Mouse (Mus musculus) lung, postnatal 0 days (tissue): ENCODE results near the gene Mstn. TPM values are rescaled to one million over a fixed set of nuclear protein-coding genes. Genes with fewer than 3 reads are reported as not detected.

ENCODE experiments used
- ATAC-seq: fragments of 200-750 bp; cut with Nextera tagmentation; 2 replicates; pipeline ENCODE4 v1.8.0; 2017; ENCODE audit warnings: moderate library complexity
- DNase-seq: peaks from one replicate; pipeline ENCODE4 v3.0.0-alpha.2; 2016; ENCODE audit warnings: low spot score
- H3K27ac ChIP-seq: fragments of 300-500 bp; sonication (generic); 2 replicates; pipeline ENCODE4 v1.5.1; 2014; ENCODE audit warnings: antibody characterized with exemption, mild to moderate bottlenecking, low read length, mixed read lengths
- H3K27me3 ChIP-seq: fragments of 300-500 bp; sonication (generic); replicated peaks from 2 replicates; pipeline ENCODE4 v1.6.1; 2014; ENCODE audit warnings: low read length, mixed read lengths; ENCODE audit not compliant: insufficient read depth
- H3K36me3 ChIP-seq: fragments of 300-500 bp; sonication (generic); 2 replicates; pipeline ENCODE4 v1.6.1; 2014; ENCODE audit warnings: low read length, mixed read lengths; ENCODE audit not compliant: insufficient read depth
- H3K4me1 ChIP-seq: fragments of 300-500 bp; sonication (generic); 2 replicates; pipeline ENCODE4 v1.6.1; 2014; ENCODE audit warnings: antibody characterized with exemption, low read depth, low read length, mixed read lengths; ENCODE audit not compliant: insufficient read depth
- H3K4me2 ChIP-seq: fragments of 300-500 bp; sonication (generic); replicated peaks from 2 replicates; pipeline ENCODE4 v1.6.1; 2014; ENCODE audit warnings: low read depth, mild to moderate bottlenecking, low read length, moderate library complexity, mixed read lengths
- H3K4me3 ChIP-seq: fragments of 300-500 bp; sonication (generic); 2 replicates; pipeline ENCODE4 v1.5.1; 2014; ENCODE audit warnings: low read depth, low read length
- H3K9ac ChIP-seq: fragments of 300-500 bp; sonication (generic); replicated peaks from 2 replicates; pipeline ENCODE4 v1.6.1; 2014; ENCODE audit warnings: low read depth, mild to moderate bottlenecking
- H3K9me3 ChIP-seq: fragments of 300-500 bp; sonication (generic); 2 replicates; pipeline ENCODE4 v1.6.1; 2016; ENCODE audit warnings: low read length, mixed read lengths
- CTCF ChIP-seq: IDR thresholded peaks from 2 replicates; pipeline ENCODE4 v1.5.1; 2016; ENCODE audit warnings: antibody characterized with exemption, mild to moderate bottlenecking
- EP300 ChIP-seq: IDR thresholded peaks from 2 replicates; pipeline ENCODE4 v1.6.1; 2016; ENCODE audit warnings: antibody characterized with exemption, mild to moderate bottlenecking, control low read depth
- WGBS: fragments of 180-500 bp; shearing (Covaris S2); extraction: QIAGEN DNeasy Blood & Tissue Kit; methylation state at CpG from one replicate; pipeline ENCODE4 v1.1.7; 2014; 5-methylcytosine and 5-hydroxymethylcytosine counted together
- polyA plus RNA-seq: library from polyadenylated mRNA; unstranded; fragments of >200 nt; fragmentation: Nextera tagmentation; extraction: Ambion mirVana; gene quantifications from 2 replicates; pipeline ENCODE4 v1.2.1, GENCODE M21; 2015

Mstn gene
- polyA plus RNA-seq = not detected in 2 replicates

GRCm38 (mm10) chr1:53061340-53061739 is at the start of gene Mstn:
Gene Mstn (plus strand): TSS chr1:53061640.
- ATAC-seq (no peak), DNase-seq (no peak)
- Histone ChIP-seq H3K4me3 (no peak within 1 kb of the TSS), H3K4me2 (no peak within 1 kb of the TSS), H3K9ac (no peak within 1 kb of the TSS), H3K27ac (no peak within 1 kb of the TSS), H3K9me3 (no peaks in the 10 kb centered on the region), H3K36me3 (no peaks in the 10 kb centered on the region), H3K4me1 (no peaks in the 10 kb centered on the region), H3K27me3 (no peaks in the 10 kb centered on the region)
- 52% methylated on average over 6 of the region's 6 CpGs for WGBS
- TF ChIP-seq EP300 (no peak), CTCF (no peak)

- no peaks in the 10 kb centered on the region for H3K36me3 ChIP-seq
- 73% methylated on average over 6 of the region's 6 CpGs for WGBS
- ATAC-seq (no peak), DNase-seq (no peak)
- no peak overlapping the region for H3K9ac ChIP-seq
- H3K9me3 ChIP-seq = no peaks in the 10 kb centered on the region
- no peaks in the 10 kb centered on the region for H3K4me1 ChIP-seq
- no peak for TF ChIP-seq CTCF
- no peak for TF ChIP-seq EP300
- no peak overlapping the region for H3K4me3 ChIP-seq
- no peak overlapping the region for H3K4me2 ChIP-seq
- no peak overlapping the region for H3K27ac ChIP-seq
- H3K27me3 ChIP-seq = no peaks in the 10 kb centered on the region
Observed at GRCm38 (mm10) chr1:53014716-53015115, 46.7 kb upstream of the Mstn start.

- H3K4me1 ChIP-seq = no peaks in the 10 kb centered on the region
- H3K4me3 ChIP-seq = no peak overlapping the region
- H3K36me3 ChIP-seq = no peaks in the 10 kb centered on the region
- H3K27ac ChIP-seq = no peak overlapping the region
- no peaks in the 10 kb centered on the region for H3K9me3 ChIP-seq
- ATAC-seq = no peak
- no peak overlapping the region for H3K9ac ChIP-seq
- 80% methylated on average over 5 of the region's 5 CpGs for WGBS
- H3K27me3 ChIP-seq = no peaks in the 10 kb centered on the region
- no peak overlapping the region for H3K4me2 ChIP-seq
- no peak for DNase-seq
- no peak for TF ChIP-seq EP300
- TF ChIP-seq CTCF = no peak
Observed at GRCm38 (mm10) chr1:53015606-53016005, 45.8 kb upstream of the Mstn start.

- ATAC-seq = no peak
- H3K9me3 ChIP-seq = no peaks in the 10 kb centered on the region
Observed at GRCm38 (mm10) chr1:53018746-53019505, 42.5 kb upstream of the Mstn start.

GRCm38 (mm10) chr1:53020079-53020478 is 41.4 kb upstream of the Mstn start, which contains the start of gene 1700019D03Rik:
Gene 1700019D03Rik (minus strand): TSS chr1:53020179.
- H3K4me3 ChIP-seq = no peak within 1 kb of the TSS
- no peaks in the 10 kb centered on the region for H3K36me3 ChIP-seq
- ATAC-seq (no peak), DNase-seq (no peak)
- WGBS = 43% methylated on average over 5 of the region's 5 CpGs
- TF ChIP-seq CTCF (no peak), EP300 (no peak)
- no peaks in the 10 kb centered on the region for H3K27me3 ChIP-seq
- H3K4me2 ChIP-seq = no peak within 1 kb of the TSS
- no peaks in the 10 kb centered on the region for H3K4me1 ChIP-seq
- no peak within 1 kb of the TSS for H3K9ac ChIP-seq
- no peak within 1 kb of the TSS for H3K27ac ChIP-seq
- H3K9me3 ChIP-seq = no peaks in the 10 kb centered on the region

More at GRCm38 (mm10) chr1:53018746-53019505, 42.5 kb upstream of the Mstn start:
- no peak for DNase-seq
- Histone ChIP-seq H3K4me2 (no peak overlapping the region), H3K4me3 (no peak overlapping the region), H3K27ac (no peak overlapping the region), H3K4me1 (no peaks in the 10 kb centered on the region), H3K9ac (no peak overlapping the region), H3K27me3 (no peaks in the 10 kb centered on the region), H3K36me3 (no peaks in the 10 kb centered on the region)
- WGBS = 62% methylated on average over 3 of the region's 3 CpGs
- no peak for TF ChIP-seq CTCF
- no peak for TF ChIP-seq EP300

GRCm38 (mm10) chr1:53032550-53032949 is 28.9 kb upstream of the Mstn start:
- no peaks in the 10 kb centered on the region for H3K27me3 ChIP-seq
- no peak overlapping the region for H3K9ac ChIP-seq
- H3K4me1 ChIP-seq = no peaks in the 10 kb centered on the region
- no peak overlapping the region for H3K27ac ChIP-seq
- no peak overlapping the region for H3K4me2 ChIP-seq
- TF ChIP-seq EP300 = no peak
- peak; percentile 41 for TF ChIP-seq CTCF
- no peaks in the 10 kb centered on the region for H3K36me3 ChIP-seq
- DNase-seq (peak; percentile 32), ATAC-seq (no peak)
- no peak overlapping the region for H3K4me3 ChIP-seq
- no peaks in the 10 kb centered on the region for H3K9me3 ChIP-seq
